Mouse (Mus musculus): ENCODE measurements at regions not wholly inside any gene's neighbourhood (a gene's known extent, or its start where the extent isn't known, plus 50 kb on each side); places are given as distances from the start of the nearest gene placed in this dataset.

- DNase-seq, result no peak
- intact Hi-C loops (cut with DNase I), result no loop called here
These were observed 400.7 kb upstream of the Kcnab2 start for GRCm38 (mm10) chr4:152878401-152878800.

GRCm38 (mm10) chr4:152870046-152870445 lies 392.4 kb upstream of the Kcnab2 start:
- DNase-seq, result no peak
- intact Hi-C loops (cut with DNase I), result no loop called here

- intact Hi-C loops (cut with DNase I), result no loop called here
- DNase-seq, result no peak
These were observed 388.2 kb upstream of the Kcnab2 start for GRCm38 (mm10) chr4:152865894-152866293.

GRCm38 (mm10) chr4:152862818-152863614 lies 385.3 kb upstream of the Kcnab2 start:
- intact Hi-C loops (cut with DNase I), result no loop called here
- no peak for DNase-seq

GRCm38 (mm10) chr4:152859161-152859560 lies 381.5 kb upstream of the Kcnab2 start:
- intact Hi-C loops (cut with DNase I), result no loop called here
- DNase-seq, result no peak

- intact Hi-C loops (cut with DNase I), result no loop called here
- no peak for DNase-seq
These were observed 372.5 kb upstream of the Kcnab2 start for GRCm38 (mm10) chr4:152850147-152850546.

GRCm38 (mm10) chr4:152836080-152836479 lies 358.4 kb upstream of the Kcnab2 start:
- intact Hi-C loops (cut with DNase I), result no loop called here
- DNase-seq, result no peak

GRCm38 (mm10) chr4:152834421-152835110 lies 356.9 kb upstream of the Kcnab2 start:
- intact Hi-C loops (cut with DNase I), result no loop called here
- DNase-seq, result peak; percentile 31

- peak; percentile 27 for DNase-seq
- intact Hi-C loops (cut with DNase I), result no loop called here
These were observed 356.0 kb upstream of the Kcnab2 start for GRCm38 (mm10) chr4:152833411-152834310.

- DNase-seq, result peak; percentile 41
- intact Hi-C loops (cut with DNase I), result no loop called here
These were observed 355.2 kb upstream of the Kcnab2 start for GRCm38 (mm10) chr4:152832757-152833363.

- intact Hi-C loops (cut with DNase I), result no loop called here
These were observed 347.5 kb upstream of the Kcnab2 start for GRCm38 (mm10) chr4:152825185-152825584.

GRCm38 (mm10) chr4:152816139-152816757 lies 338.6 kb upstream of the Kcnab2 start:
- no peak for DNase-seq
- intact Hi-C loops (cut with DNase I), result no loop called here

More at GRCm38 (mm10) chr4:152825185-152825584, 347.5 kb upstream of the Kcnab2 start:
- no peak for DNase-seq

- intact Hi-C loops (cut with DNase I), result no loop called here
- DNase-seq, result no peak
These were observed 328.9 kb upstream of the Kcnab2 start for GRCm38 (mm10) chr4:152806611-152807010.

GRCm38 (mm10) chr4:152799392-152799791 lies 321.7 kb upstream of the Kcnab2 start:
- peak; percentile 31 for DNase-seq
- intact Hi-C loops (cut with DNase I), result no loop called here

GRCm38 (mm10) chr4:152788431-152788830 lies 310.8 kb upstream of the Kcnab2 start:
- intact Hi-C loops (cut with DNase I), result no loop called here
- no peak for DNase-seq

- DNase-seq, result peak; percentile 9
- intact Hi-C loops (cut with DNase I), result no loop called here
These were observed 307.3 kb upstream of the Kcnab2 start for GRCm38 (mm10) chr4:152784972-152785371.

GRCm38 (mm10) chr4:152779526-152779925 lies 301.9 kb upstream of the Kcnab2 start:
- intact Hi-C loops (cut with DNase I), result no loop called here
- peak; percentile 42 for DNase-seq

GRCm38 (mm10) chr4:152775801-152776200 lies 298.1 kb upstream of the Kcnab2 start:
- intact Hi-C loops (cut with DNase I), result no loop called here
- no peak for DNase-seq

GRCm38 (mm10) chr4:152771386-152771785 lies 293.7 kb upstream of the Kcnab2 start:
- intact Hi-C loops (cut with DNase I), result no loop called here
- no peak for DNase-seq

- intact Hi-C loops (cut with DNase I), result no loop called here
- DNase-seq, result no peak
These were observed 289.7 kb upstream of the Kcnab2 start for GRCm38 (mm10) chr4:152767372-152767771.
